Mouse (Mus musculus) lung, embryonic 14.5 days (tissue): ENCODE data around the gene Wnt7a. TPM values are rescaled to one million over a fixed set of nuclear protein-coding genes. Genes with fewer than 3 reads are reported as not detected.
A peak's percentile ranks its signal among the peaks of the same experiment; 100 is the strongest.

Experiments used
- ATAC-seq: fragments of 200-750 bp; cut with Nextera tagmentation; 2 replicates; pipeline ENCODE4 v1.8.0; 2017; ENCODE audit warnings: mild to moderate bottlenecking, moderate TSS enrichment, moderate library complexity; ENCODE audit not compliant: insufficient read depth
- DNase-seq: peaks from one replicate; pipeline ENCODE4 v3.0.0-alpha.2; 2015
- H3K27ac ChIP-seq: fragments of 300-500 bp; sonication (generic); 2 replicates; pipeline ENCODE4 v1.5.1; 2014; ENCODE audit warnings: low read depth, mild to moderate bottlenecking, moderate library complexity
- H3K27me3 ChIP-seq: fragments of 300-500 bp; sonication (generic); 2 replicates; pipeline ENCODE4 v1.6.1; 2014; ENCODE audit warnings: low read length, control low read depth; ENCODE audit not compliant: insufficient read depth
- H3K36me3 ChIP-seq: fragments of 300-500 bp; sonication (generic); 2 replicates; pipeline ENCODE4 v1.6.1; 2014; ENCODE audit warnings: control low read depth; ENCODE audit not compliant: insufficient read depth
- H3K4me1 ChIP-seq: fragments of 300-500 bp; sonication (generic); 2 replicates; pipeline ENCODE4 v1.6.1; 2014; ENCODE audit warnings: antibody characterized with exemption, control low read depth; ENCODE audit not compliant: insufficient read depth
- H3K4me2 ChIP-seq: fragments of 300-500 bp; sonication (generic); 2 replicates; pipeline ENCODE4 v1.6.1; 2014; ENCODE audit warnings: mild to moderate bottlenecking
- H3K4me3 ChIP-seq: fragments of 300-500 bp; sonication (generic); 2 replicates; pipeline ENCODE4 v1.5.1; 2014; ENCODE audit warnings: low read depth, low read length
- H3K9ac ChIP-seq: fragments of 300-500 bp; sonication (generic); 2 replicates; pipeline ENCODE4 v1.6.1; 2014
- H3K9me3 ChIP-seq: fragments of 300-500 bp; sonication (generic); 2 replicates; pipeline ENCODE4 v1.6.1; 2016; ENCODE audit warnings: low read depth, low read length, control low read depth
- CTCF ChIP-seq: IDR thresholded peaks from 2 replicates; pipeline ENCODE4 v1.5.1; 2016; ENCODE audit warnings: antibody characterized with exemption, low read depth
- WGBS: fragments of 180-500 bp; shearing (Covaris S2); extraction: QIAGEN DNeasy Blood & Tissue Kit; methylation state at CpG from one replicate; pipeline ENCODE4 v1.1.7; 2014; 5-methylcytosine and 5-hydroxymethylcytosine counted together
- polyA plus RNA-seq: library from polyadenylated mRNA; unstranded; fragments of >200 nt; fragmentation: Nextera tagmentation; extraction: Ambion mirVana; gene quantifications from 2 replicates; pipeline ENCODE4 v1.2.1, GENCODE M21; 2014

Gene Wnt7a
- polyA plus RNA-seq, 1 experiment from 2014 or later: 0.72 TPM

- Histone ChIP-seq H3K4me3 (peak overlapping the region; percentile 55), H3K9me3 (no peaks in the 10 kb centered on the region), H3K36me3 (no peaks in the 10 kb centered on the region), H3K9ac (peak overlapping the region; percentile 75), H3K4me2 (peak overlapping the region; percentile 66), H3K4me1 (no peaks in the 10 kb centered on the region), H3K27me3 (0 out of 2 replicates have a peak, but pooled peaks cover 4% of the 10 kb centered on the region), H3K27ac (peak overlapping the region; percentile 46; the same call in 1 of the 2 replicates)
- DNase-seq (peak; percentile 99), ATAC-seq (peak; percentile 96)
- WGBS: 3% methylated on average over 30 of the region's 30 CpGs
- TF ChIP-seq CTCF: no peak
Measured at GRCm38 (mm10) chr6:91440474-91441144, 29.4 kb upstream of the Wnt7a start.

DNA sequence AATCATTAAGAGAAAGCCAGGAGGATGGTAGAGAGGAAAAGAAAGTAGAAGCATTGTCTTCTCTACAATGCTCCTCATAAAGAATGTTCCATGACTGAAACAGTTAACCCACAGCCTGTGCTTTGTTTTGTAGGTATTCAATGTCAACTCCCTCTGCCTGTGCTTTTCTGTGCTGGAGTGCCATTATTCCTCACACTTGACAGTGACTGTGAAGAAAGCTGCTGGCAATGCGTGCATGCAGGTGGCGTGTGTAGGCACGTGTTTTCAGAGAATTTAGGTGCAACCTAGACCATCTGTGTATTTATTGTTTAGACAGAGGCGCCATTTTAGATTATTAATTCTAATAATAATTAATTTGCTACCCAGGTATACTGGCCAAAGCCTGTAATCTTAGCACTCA, 13.0 kb upstream of the Wnt7a start:
- H3K36me3 ChIP-seq: no peaks in the 10 kb centered on the region
- no peak overlapping the region for H3K9ac ChIP-seq
- no peak overlapping the region for H3K27ac ChIP-seq
- 49% methylated on average over 4 of the region's 4 CpGs for WGBS
- H3K4me2 ChIP-seq: no peak overlapping the region
- TF ChIP-seq CTCF: no peak
- H3K4me3 ChIP-seq: no peak overlapping the region
- no peaks in the 10 kb centered on the region for H3K27me3 ChIP-seq
- H3K4me1 ChIP-seq: no peaks in the 10 kb centered on the region
- DNase-seq (no peak), ATAC-seq (no peak)
- no peaks in the 10 kb centered on the region for H3K9me3 ChIP-seq

DNA sequence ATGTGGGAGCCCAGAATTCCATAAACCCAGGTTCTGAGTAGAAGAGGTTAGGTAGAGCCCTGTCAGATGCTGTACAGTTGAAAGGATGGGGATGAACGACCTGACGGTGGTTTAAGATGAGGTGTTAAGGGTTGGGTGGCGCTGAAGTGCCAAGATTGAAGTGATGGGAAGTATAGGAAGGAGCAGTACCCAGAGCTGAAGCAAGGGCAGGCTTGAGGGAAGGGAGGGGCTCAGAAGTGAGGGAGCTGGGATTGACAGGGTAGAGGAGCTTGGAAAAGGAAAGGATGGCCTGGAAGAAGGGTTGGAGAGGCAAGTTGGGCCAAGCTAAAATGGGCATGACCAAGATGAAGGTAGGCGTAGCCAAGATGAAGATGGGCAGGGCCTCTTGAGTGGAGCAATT, 10.5 kb upstream of the Wnt7a start:
- TF ChIP-seq CTCF: no peak
- DNase-seq (no peak), ATAC-seq (no peak)
- 68% methylated on average over 4 of the region's 4 CpGs for WGBS
- no peaks in the 10 kb centered on the region for H3K4me1 ChIP-seq
- no peaks in the 10 kb centered on the region for H3K9me3 ChIP-seq
- H3K9ac ChIP-seq: no peak overlapping the region
- H3K27me3 ChIP-seq: 0 out of 2 replicates have a peak, but pooled peaks cover 4% of the 10 kb centered on the region
- H3K4me3 ChIP-seq: no peak overlapping the region
- no peaks in the 10 kb centered on the region for H3K36me3 ChIP-seq
- H3K4me2 ChIP-seq: no peak overlapping the region
- H3K27ac ChIP-seq: no peak overlapping the region

- no peak overlapping the region for H3K27ac ChIP-seq
- no peaks in the 10 kb centered on the region for H3K36me3 ChIP-seq
- H3K4me2 ChIP-seq: no peak overlapping the region
- 77% methylated on average over 5 of the region's 5 CpGs for WGBS
- DNase-seq (no peak), ATAC-seq (no peak)
- H3K9ac ChIP-seq: no peak overlapping the region
- no peak overlapping the region for H3K4me3 ChIP-seq
- H3K9me3 ChIP-seq: no peaks in the 10 kb centered on the region
- H3K4me1 ChIP-seq: no peaks in the 10 kb centered on the region
- H3K27me3 ChIP-seq: peaks cover 17% of the 10 kb centered on the region; the same call in 1 of the 2 replicates
- no peak for TF ChIP-seq CTCF
Measured at GRCm38 (mm10) chr6:91417291-91417845, 6.2 kb upstream of the Wnt7a start.

- Histone ChIP-seq H3K36me3 (no peaks in the 10 kb centered on the region), H3K4me2 (no peak overlapping the region), H3K9ac (no peak overlapping the region), H3K4me3 (no peak overlapping the region), H3K9me3 (no peaks in the 10 kb centered on the region), H3K27me3 (peaks cover 29% of the 10 kb centered on the region), H3K27ac (no peak overlapping the region), H3K4me1 (no peaks in the 10 kb centered on the region)
- no peak for TF ChIP-seq CTCF
- DNase-seq (no peak), ATAC-seq (no peak)
- WGBS: 77% methylated on average over 4 of the region's 4 CpGs
Measured at GRCm38 (mm10) chr6:91416146-91416545, 5.0 kb upstream of the Wnt7a start.

GRCm38 (mm10) chr6:91414890-91415289, 3.7 kb upstream of the Wnt7a start:
- ATAC-seq (no peak), DNase-seq (peak; percentile 65)
- no peak overlapping the region for H3K27ac ChIP-seq
- no peaks in the 10 kb centered on the region for H3K36me3 ChIP-seq
- TF ChIP-seq CTCF: peak; percentile 76
- 6% methylated on average over 4 of the region's 4 CpGs for WGBS
- H3K9ac ChIP-seq: no peak overlapping the region
- H3K27me3 ChIP-seq: peaks cover 42% of the 10 kb centered on the region
- H3K4me3 ChIP-seq: no peak overlapping the region
- no peaks in the 10 kb centered on the region for H3K9me3 ChIP-seq
- H3K4me2 ChIP-seq: no peak overlapping the region
- H3K4me1 ChIP-seq: no peaks in the 10 kb centered on the region

GRCm38 (mm10) chr6:91411369-91411981, 312 bp upstream of the Wnt7a start:
- H3K4me3 ChIP-seq: peak overlapping the region; percentile 43
- no peaks in the 10 kb centered on the region for H3K9me3 ChIP-seq
- peak; percentile 80 for DNase-seq
- no peak overlapping the region for H3K27ac ChIP-seq
- no peaks in the 10 kb centered on the region for H3K36me3 ChIP-seq
- H3K4me2 ChIP-seq: peak overlapping the region; percentile 88
- H3K9ac ChIP-seq: 0 out of 2 replicates have a peak overlapping the region, but pooled peaks have one; percentile 23
- TF ChIP-seq CTCF: peak; percentile 91
- H3K4me1 ChIP-seq: no peaks in the 10 kb centered on the region
- WGBS: under 1% methylated on average over 41 of the region's 47 CpGs
- ATAC-seq: peak; percentile 52
- peaks cover 61% of the 10 kb centered on the region for H3K27me3 ChIP-seq
